Mouse (Mus musculus) intestine, postnatal 0 days (tissue): ENCODE measurements at regions not wholly inside any gene's neighbourhood (a gene's known extent, or its start where the extent isn't known, plus 50 kb on each side); places are given as distances from the start of the nearest gene placed in this dataset.
A peak's percentile ranks its signal among the peaks of the same experiment; 100 is the strongest.

Experiments
- ATAC-seq: fragments of 200-750 bp; cut with Nextera tagmentation; 2 replicates; pipeline ENCODE4 v1.8.0; 2017; ENCODE audit warnings: mild to moderate bottlenecking, moderate TSS enrichment, moderate library complexity
- H3K27ac ChIP-seq: fragments of 300-500 bp; sonication (generic); 2 replicates; pipeline ENCODE4 v1.5.1; 2014; ENCODE audit warnings: mild to moderate bottlenecking, low read depth, low read length, moderate library complexity
- H3K27me3 ChIP-seq: fragments of 300-500 bp; sonication (generic); replicated peaks from 2 replicates; pipeline ENCODE4 v1.6.1; 2014; ENCODE audit warnings: low read length, mixed read lengths; ENCODE audit not compliant: control insufficient read depth, insufficient read depth
- H3K36me3 ChIP-seq: fragments of 300-500 bp; sonication (generic); 2 replicates; pipeline ENCODE4 v1.6.1; 2014; ENCODE audit warnings: mild to moderate bottlenecking, moderate library complexity; ENCODE audit not compliant: control insufficient read depth, insufficient read depth
- H3K4me1 ChIP-seq: fragments of 300-500 bp; sonication (generic); replicated peaks from 2 replicates; pipeline ENCODE4 v1.6.1; 2014; ENCODE audit warnings: antibody characterized with exemption, low read length, mixed read lengths; ENCODE audit not compliant: control insufficient read depth, insufficient read depth
- H3K4me2 ChIP-seq: fragments of 300-500 bp; sonication (generic); replicated peaks from 2 replicates; pipeline ENCODE4 v1.6.1; 2014; ENCODE audit warnings: low read depth, mild to moderate bottlenecking, moderate library complexity
- H3K4me3 ChIP-seq: fragments of 300-500 bp; sonication (generic); 2 replicates; pipeline ENCODE4 v1.5.1; 2014; ENCODE audit warnings: low read depth, low read length
- H3K9ac ChIP-seq: fragments of 300-500 bp; sonication (generic); 2 replicates; pipeline ENCODE4 v1.6.1; 2014; ENCODE audit warnings: mild to moderate bottlenecking, low read depth, low read length
- H3K9me3 ChIP-seq: fragments of 300-500 bp; sonication (generic); 2 replicates; pipeline ENCODE4 v1.6.1; 2016; ENCODE audit warnings: mixed run types; ENCODE audit not compliant: control insufficient read depth
- CTCF ChIP-seq: sonication (generic); IDR thresholded peaks from 2 replicates; pipeline ENCODE4 v1.5.1; 2016; ENCODE audit warnings: low read depth, mild to moderate bottlenecking, control low read depth, antibody characterized with exemption, moderate library complexity
- WGBS: fragments of 180-500 bp; shearing (Covaris S2); extraction: QIAGEN DNeasy Blood & Tissue Kit; methylation state at CpG from one replicate; pipeline ENCODE4 v1.1.7; 2014; 5-methylcytosine and 5-hydroxymethylcytosine counted together

GRCm38 (mm10) chr13:90823877-90824276 is 81.3 kb downstream of the Atp6ap1l start:
- 69% methylated on average over 5 of the region's 5 CpGs for WGBS

GRCm38 (mm10) chr13:90821898-90822297 is 83.3 kb downstream of the Atp6ap1l start:
- Histone ChIP-seq H3K27me3 (no peaks in the 10 kb centered on the region), H3K9me3 (no peaks in the 10 kb centered on the region), H3K4me1 (no peaks in the 10 kb centered on the region), H3K9ac (no peak overlapping the region), H3K36me3 (no peaks in the 10 kb centered on the region), H3K27ac (no peak overlapping the region), H3K4me3 (no peak overlapping the region), H3K4me2 (no peak overlapping the region)
- no peak for ATAC-seq
- WGBS, result 54% methylated on average over 4 of the region's 4 CpGs
- TF ChIP-seq CTCF, result no peak

More at GRCm38 (mm10) chr13:90823877-90824276, 81.3 kb downstream of the Atp6ap1l start:
- Histone ChIP-seq H3K27ac (no peak overlapping the region), H3K4me3 (no peak overlapping the region), H3K27me3 (no peaks in the 10 kb centered on the region), H3K4me2 (no peak overlapping the region), H3K4me1 (no peaks in the 10 kb centered on the region), H3K9me3 (no peaks in the 10 kb centered on the region), H3K36me3 (no peaks in the 10 kb centered on the region), H3K9ac (no peak overlapping the region)
- TF ChIP-seq CTCF, result peak; percentile 47
- no peak for ATAC-seq

GRCm38 (mm10) chr13:90820453-90820852 is 84.7 kb downstream of the Atp6ap1l start:
- H3K9me3 ChIP-seq, result no peaks in the 10 kb centered on the region
- no peaks in the 10 kb centered on the region for H3K27me3 ChIP-seq
- H3K36me3 ChIP-seq, result no peaks in the 10 kb centered on the region
- no peak overlapping the region for H3K4me3 ChIP-seq
- TF ChIP-seq CTCF, result no peak
- peak; percentile 75 for ATAC-seq
- H3K27ac ChIP-seq, result no peak overlapping the region
- WGBS, result 19% methylated on average over 3 of the region's 3 CpGs
- no peak overlapping the region for H3K9ac ChIP-seq
- peak overlapping the region; percentile 24; the same call in 1 of the 2 replicates for H3K4me2 ChIP-seq
- no peaks in the 10 kb centered on the region for H3K4me1 ChIP-seq

GRCm38 (mm10) chr13:90819934-90820333 is 85.2 kb downstream of the Atp6ap1l start:
- 46% methylated on average over 7 of the region's 7 CpGs for WGBS
- Histone ChIP-seq H3K27ac (no peak overlapping the region), H3K9ac (no peak overlapping the region), H3K4me1 (no peaks in the 10 kb centered on the region), H3K4me2 (peak overlapping the region; percentile 24; the same call in 1 of the 2 replicates), H3K9me3 (no peaks in the 10 kb centered on the region), H3K27me3 (no peaks in the 10 kb centered on the region), H3K4me3 (no peak overlapping the region), H3K36me3 (no peaks in the 10 kb centered on the region)
- no peak for TF ChIP-seq CTCF
- no peak for ATAC-seq

GRCm38 (mm10) chr13:90814174-90814865 is 90.8 kb downstream of the Atp6ap1l start:
- Histone ChIP-seq H3K4me3 (no peak overlapping the region), H3K4me2 (no peak overlapping the region), H3K9me3 (no peaks in the 10 kb centered on the region), H3K9ac (no peak overlapping the region), H3K4me1 (no peaks in the 10 kb centered on the region), H3K36me3 (no peaks in the 10 kb centered on the region), H3K27ac (no peak overlapping the region), H3K27me3 (no peaks in the 10 kb centered on the region)
- ATAC-seq, result no peak
- 67% methylated on average over 4 of the region's 4 CpGs for WGBS
- no peak for TF ChIP-seq CTCF

GRCm38 (mm10) chr13:90810011-90810410 is 95.1 kb downstream of the Atp6ap1l start:
- WGBS, result 82% methylated on average over 6 of the region's 6 CpGs
- Histone ChIP-seq H3K4me1 (no peaks in the 10 kb centered on the region), H3K9me3 (no peaks in the 10 kb centered on the region), H3K9ac (no peak overlapping the region), H3K4me2 (no peak overlapping the region), H3K4me3 (no peak overlapping the region), H3K36me3 (no peaks in the 10 kb centered on the region), H3K27ac (no peak overlapping the region), H3K27me3 (no peaks in the 10 kb centered on the region)
- no peak for ATAC-seq
- no peak for TF ChIP-seq CTCF
